17 mouse cellular contexts compared by ENCODE assay signal in genomic region chr2:165310818-165311425, GRCm38 (mm10). TPM values are rescaled to one million over a fixed set of nuclear protein-coding genes. Genes with fewer than 3 reads are reported as not detected.
A peak's percentile ranks its signal among the peaks of the same experiment; 100 is the strongest.
DNase-seq lines count a peak whose midpoint lies in the region; ATAC-seq and TF ChIP-seq lines count a peak whose summit lies in the region.
"Had no signal": no experiment of that assay in that cellular context is flagged by ENCODE, and none has a peak within 500 bp of the region (broad histone marks: within the 10 kb centered on the region; RNA-seq: fewer than 3 reads in every experiment).

No protein-coding gene starts in this region.

- no peak overlapping the region for H3K9ac ChIP-seq in hindbrain, embryonic 11.5 days (ENCODE audit: low read depth, low read length)
- 0 out of 2 replicates have a peak overlapping the region, but pooled peaks have one; percentile 10 for H3K9ac ChIP-seq in forebrain, embryonic 15.5 days (replicated peaks)
- H3K9ac ChIP-seq in limb, embryonic 12.5 days (replicated peaks), result 0 out of 2 replicates have a peak overlapping the region, but pooled peaks have one; percentile 2
- no peak overlapping the region for H3K9ac ChIP-seq in stomach, postnatal 0 days (ENCODE audit: low read length)
- H3K9ac ChIP-seq: heart, embryonic 13.5 days; liver, embryonic 15.5 days had no signal

- no peaks in the 10 kb centered on the region for H3K9me3 ChIP-seq in hindbrain, embryonic 10.5 days
- H3K9me3 ChIP-seq in hindbrain, embryonic 11.5 days (ENCODE audit: control insufficient read depth, low read length), result no peaks in the 10 kb centered on the region
- H3K9me3 ChIP-seq in embryonic facial prominence, embryonic 10.5 days, result no peaks in the 10 kb centered on the region
- H3K9me3 ChIP-seq in forebrain, embryonic 15.5 days, result no peaks in the 10 kb centered on the region
- H3K9me3 ChIP-seq in limb, embryonic 12.5 days, result no peaks in the 10 kb centered on the region
- H3K9me3 ChIP-seq in stomach, postnatal 0 days (ENCODE audit: control insufficient read depth, low read length), result no peaks in the 10 kb centered on the region
- H3K9me3 ChIP-seq: heart, embryonic 13.5 days; liver, embryonic 15.5 days had no signal

- H3K4me3 ChIP-seq in hindbrain, embryonic 10.5 days, result no peak overlapping the region
- H3K4me3 ChIP-seq in hindbrain, embryonic 11.5 days (ENCODE audit: low read depth, low read length), result no peak overlapping the region
- H3K4me3 ChIP-seq in embryonic facial prominence, embryonic 10.5 days, result no peak overlapping the region
- H3K4me3 ChIP-seq in forebrain, embryonic 15.5 days, result no peak overlapping the region
- H3K4me3 ChIP-seq in limb, embryonic 12.5 days (replicated peaks), result no peak overlapping the region
- H3K4me3 ChIP-seq in stomach, postnatal 0 days (ENCODE audit: low read depth, low read length), result no peak overlapping the region
- H3K4me3 ChIP-seq: heart, embryonic 13.5 days; liver, embryonic 15.5 days had no signal

- 59% methylated on average over 13 of the region's 13 CpGs for WGBS in hindbrain, embryonic 10.5 days
- WGBS in hindbrain, embryonic 11.5 days, result 58% methylated on average over 13 of the region's 13 CpGs
- WGBS in embryonic facial prominence, embryonic 10.5 days, result 42% methylated on average over 13 of the region's 13 CpGs
- WGBS in forebrain, embryonic 15.5 days, result 20% methylated on average over 13 of the region's 13 CpGs
- WGBS in limb, embryonic 12.5 days, result 76% methylated on average over 13 of the region's 13 CpGs
- 75% methylated on average over 13 of the region's 13 CpGs for WGBS in stomach, postnatal 0 days

- DNase-seq in hindbrain, embryonic 10.5 days (ENCODE audit: low spot score), result no peak
- no peak for DNase-seq in hindbrain, embryonic 11.5 days (ENCODE audit: low spot score)
- DNase-seq in embryonic facial prominence, embryonic 10.5 days (ENCODE audit: low spot score), result no peak
- DNase-seq in stomach, postnatal 0 days (ENCODE audit: low spot score), result no peak
- no peak for DNase-seq in spleen, adult 18-20 months
- DNase-seq: gastrocnemius, postnatal 14 days; lung, postnatal 14 days; right cerebral cortex, postnatal 25 days; thymus, adult 2 months had no signal

- H3K4me2 ChIP-seq in hindbrain, embryonic 11.5 days (replicated peaks; ENCODE audit: low read depth, low read length), result no peak overlapping the region
- no peak overlapping the region for H3K4me2 ChIP-seq in forebrain, embryonic 15.5 days (replicated peaks)
- H3K4me2 ChIP-seq in limb, embryonic 12.5 days, result no peak overlapping the region
- no peak overlapping the region for H3K4me2 ChIP-seq in stomach, postnatal 0 days (replicated peaks; ENCODE audit: low read depth)
- H3K4me2 ChIP-seq: heart, embryonic 13.5 days; liver, embryonic 15.5 days had no signal

- TF ChIP-seq CTCF in stomach, postnatal 0 days (IDR thresholded peaks at IDR 0.05; ENCODE audit: low read depth), result no peak

- peaks cover 42% of the 10 kb centered on the region for H3K4me1 ChIP-seq in hindbrain, embryonic 10.5 days (replicated peaks)
- peaks cover 4% of the 10 kb centered on the region; the same call in 1 of the 2 replicates for H3K4me1 ChIP-seq in hindbrain, embryonic 11.5 days (replicated peaks; ENCODE audit: control insufficient read depth, insufficient read depth, low read length)
- H3K4me1 ChIP-seq in embryonic facial prominence, embryonic 10.5 days, result peaks cover 36% of the 10 kb centered on the region
- H3K4me1 ChIP-seq in forebrain, embryonic 15.5 days, result peaks cover 29% of the 10 kb centered on the region
- H3K4me1 ChIP-seq in limb, embryonic 12.5 days (replicated peaks), result no peaks in the 10 kb centered on the region
- no peaks in the 10 kb centered on the region for H3K4me1 ChIP-seq in stomach, postnatal 0 days (replicated peaks; ENCODE audit: control insufficient read depth, insufficient read depth)
- H3K4me1 ChIP-seq: heart, embryonic 13.5 days had no signal

- peaks cover 36% of the 10 kb centered on the region for H3K27me3 ChIP-seq in hindbrain, embryonic 10.5 days (ENCODE audit: insufficient read depth, poor library complexity, severe bottlenecking)
- no peaks in the 10 kb centered on the region for H3K27me3 ChIP-seq in hindbrain, embryonic 11.5 days (ENCODE audit: control insufficient read depth, insufficient read depth, low read length)
- peaks cover 7% of the 10 kb centered on the region; the same call in 1 of the 2 replicates for H3K27me3 ChIP-seq in embryonic facial prominence, embryonic 10.5 days (replicated peaks; ENCODE audit: low read depth, poor library complexity, severe bottlenecking)
- H3K27me3 ChIP-seq in forebrain, embryonic 15.5 days, result no peaks in the 10 kb centered on the region
- no peaks in the 10 kb centered on the region for H3K27me3 ChIP-seq in limb, embryonic 12.5 days
- H3K27me3 ChIP-seq in stomach, postnatal 0 days (ENCODE audit: control insufficient read depth, insufficient read depth, low read length), result no peaks in the 10 kb centered on the region
- H3K27me3 ChIP-seq: heart, embryonic 13.5 days; liver, embryonic 15.5 days had no signal

- TF ChIP-seq EP300 in stomach, postnatal 0 days (optimal IDR thresholded peaks at IDR 0.05), result no peak

- H3K27ac ChIP-seq in hindbrain, embryonic 10.5 days, result peak overlapping the region; percentile 18; the same call in 1 of the 2 replicates
- H3K27ac ChIP-seq in hindbrain, embryonic 11.5 days (ENCODE audit: low read depth, low read length), result no peak overlapping the region
- 0 out of 2 replicates have a peak overlapping the region, but pooled peaks have one; percentile 35 for H3K27ac ChIP-seq in embryonic facial prominence, embryonic 10.5 days (replicated peaks)
- 0 out of 2 replicates have a peak overlapping the region, but pooled peaks have one; percentile 41 for H3K27ac ChIP-seq in forebrain, embryonic 15.5 days (replicated peaks)
- no peak overlapping the region for H3K27ac ChIP-seq in limb, embryonic 12.5 days
- no peak overlapping the region for H3K27ac ChIP-seq in stomach, postnatal 0 days (replicated peaks)
- H3K27ac ChIP-seq: heart, embryonic 13.5 days; kidney, postnatal 0 days; liver, embryonic 15.5 days had no signal

- ATAC-seq in hindbrain, embryonic 11.5 days (ENCODE audit: low FRiP score), result no peak
- ATAC-seq in forebrain, embryonic 15.5 days (replicated peaks), result no peak
- no peak for ATAC-seq in limb, embryonic 12.5 days (ENCODE audit: insufficient number of reproducible peaks, insufficient read depth, low FRiP score, low TSS enrichment, low read depth)
- no peak for ATAC-seq in stomach, postnatal 0 days (ENCODE audit: low FRiP score, low TSS enrichment)
- ATAC-seq in frontal cortex, adult (ENCODE audit: low TSS enrichment), result no peak
- ATAC-seq: inflammation-experienced regulatory T-cells, adult 6 months had no signal

- H3K36me3 ChIP-seq in hindbrain, embryonic 10.5 days, result peaks cover 99% of the 10 kb centered on the region
- peaks cover 5% of the 10 kb centered on the region; the same call in 1 of the 2 replicates for H3K36me3 ChIP-seq in hindbrain, embryonic 11.5 days (ENCODE audit: control insufficient read depth, insufficient read depth, low read length)
- H3K36me3 ChIP-seq in embryonic facial prominence, embryonic 10.5 days (replicated peaks), result peaks cover 97% of the 10 kb centered on the region
- peaks cover 41% of the 10 kb centered on the region for H3K36me3 ChIP-seq in forebrain, embryonic 15.5 days
- peaks cover 98% of the 10 kb centered on the region for H3K36me3 ChIP-seq in limb, embryonic 12.5 days
- peaks cover 25% of the 10 kb centered on the region for H3K36me3 ChIP-seq in stomach, postnatal 0 days (ENCODE audit: control insufficient read depth, insufficient read depth, low read length)

RNA-seq across cellular contexts. Expression of gene Elmo2, which starts 15.4 kb away (rescaled TPM):
- polyA plus RNA-seq in hindbrain, embryonic 10.5 days (2016; fragmentation: Nextera tagmentation; extraction: Ambion mirVana), result 90.0 and 94.6 TPM in 2 replicates
- 76.7 and 78.5 TPM in 2 replicates for polyA plus RNA-seq in hindbrain, embryonic 11.5 days (2014; fragmentation: Nextera tagmentation; extraction: Ambion mirVana)
- polyA plus RNA-seq in embryonic facial prominence, embryonic 10.5 days (2016; fragmentation: Nextera tagmentation; extraction: Ambion mirVana), result 91.0 and 93.5 TPM in 2 replicates
- 99.6 and 101 TPM in 2 replicates for polyA plus RNA-seq in forebrain, embryonic 15.5 days (2015; fragmentation: Nextera tagmentation; extraction: Ambion mirVana)
- polyA plus RNA-seq in limb, embryonic 12.5 days (2016; fragmentation: Nextera tagmentation; extraction: Ambion mirVana), result 83.2 and 88.4 TPM in 2 replicates
- polyA plus RNA-seq in stomach, postnatal 0 days (2015; fragmentation: Nextera tagmentation; extraction: Ambion mirVana), result 21.2 and 22.6 TPM in 2 replicates

RNA-seq across cellular contexts. Expression of gene Slc35c2, which starts 23.3 kb away (rescaled TPM):
- 68.3 and 73.0 TPM in 2 replicates for polyA plus RNA-seq in hindbrain, embryonic 10.5 days (2016; fragmentation: Nextera tagmentation; extraction: Ambion mirVana)
- 45.8 and 51.0 TPM in 2 replicates for polyA plus RNA-seq in hindbrain, embryonic 11.5 days (2014; fragmentation: Nextera tagmentation; extraction: Ambion mirVana)
- 59.2 and 64.6 TPM in 2 replicates for polyA plus RNA-seq in embryonic facial prominence, embryonic 10.5 days (2016; fragmentation: Nextera tagmentation; extraction: Ambion mirVana)
- polyA plus RNA-seq in forebrain, embryonic 15.5 days (2015; fragmentation: Nextera tagmentation; extraction: Ambion mirVana), result 61.4 and 68.7 TPM in 2 replicates
- polyA plus RNA-seq in limb, embryonic 12.5 days (2016; fragmentation: Nextera tagmentation; extraction: Ambion mirVana), result 47.2 and 48.3 TPM in 2 replicates
- polyA plus RNA-seq in stomach, postnatal 0 days (2015; fragmentation: Nextera tagmentation; extraction: Ambion mirVana), result 38.5 and 39.3 TPM in 2 replicates

RNA-seq across cellular contexts. Expression of gene Zfp663, which starts 57.6 kb away (rescaled TPM):
- 5.5 and 6.7 TPM in 2 replicates for polyA plus RNA-seq in hindbrain, embryonic 10.5 days (2016; fragmentation: Nextera tagmentation; extraction: Ambion mirVana)
- 7.0 and 7.6 TPM in 2 replicates for polyA plus RNA-seq in hindbrain, embryonic 11.5 days (2014; fragmentation: Nextera tagmentation; extraction: Ambion mirVana)
- polyA plus RNA-seq in embryonic facial prominence, embryonic 10.5 days (2016; fragmentation: Nextera tagmentation; extraction: Ambion mirVana), result 3.0 and 3.2 TPM in 2 replicates
- polyA plus RNA-seq in forebrain, embryonic 15.5 days (2015; fragmentation: Nextera tagmentation; extraction: Ambion mirVana), result 6.5 and 7.6 TPM in 2 replicates
- 0.74 and 1.2 TPM in 2 replicates for polyA plus RNA-seq in limb, embryonic 12.5 days (2016; fragmentation: Nextera tagmentation; extraction: Ambion mirVana)
- polyA plus RNA-seq in stomach, postnatal 0 days (2015; fragmentation: Nextera tagmentation; extraction: Ambion mirVana), result 0.05 and 0.23 TPM in 2 replicates
- polyA plus RNA-seq: C2C12; inflammation-experienced regulatory T-cells, adult 6 months; liver, embryonic 15.5 days; thymus, adult 2 months had no signal

Comparison
In these comparisons a context has a peak if more than half of its experiments do, and no peak if none do; other contexts are left out.
1. H3K27ac ChIP-seq: peak in hindbrain, embryonic 10.5 days (single experiment), embryonic facial prominence, embryonic 10.5 days (single experiment) and forebrain, embryonic 15.5 days (single experiment); none in hindbrain, embryonic 11.5 days (single experiment), limb, embryonic 12.5 days (single experiment) and stomach, postnatal 0 days (single experiment).
2. H3K9ac ChIP-seq: peak in forebrain, embryonic 15.5 days (single experiment) and limb, embryonic 12.5 days (single experiment); none in hindbrain, embryonic 11.5 days (single experiment) and stomach, postnatal 0 days (single experiment).